Mouse (Mus musculus) heart, embryonic 16.5 days (tissue): Measurements from ENCODE around the gene Gm10647. TPM values are rescaled to one million over a fixed set of nuclear protein-coding genes. Genes with fewer than 3 reads are reported as not detected.
A peak's percentile ranks its signal among the peaks of the same experiment; 100 is the strongest.
"Not testable (repeated sequence)": the region's sequence is repeated elsewhere in the genome, so short reads cannot be mapped to it uniquely, and the experiment has no call there.

Experiments
- ATAC-seq: fragments of 200-750 bp; cut with Nextera tagmentation; replicated peaks from 2 replicates; pipeline ENCODE4 v1.8.0; 2017; ENCODE audit warnings: moderate number of reproducible peaks; ENCODE audit not compliant: insufficient read depth, low FRiP score; ENCODE audit errors: extremely low read depth
- H3K27ac ChIP-seq: fragments of 300-500 bp; sonication (generic); 2 replicates; pipeline ENCODE4 v1.5.1; 2014; ENCODE audit warnings: mild to moderate bottlenecking, low read length, control low read depth, moderate library complexity
- H3K27me3 ChIP-seq: fragments of 300-500 bp; sonication (generic); 2 replicates; pipeline ENCODE4 v1.6.1; 2014; ENCODE audit warnings: low read length, mixed read lengths; ENCODE audit not compliant: control insufficient read depth, insufficient read depth
- H3K36me3 ChIP-seq: fragments of 300-500 bp; sonication (generic); 2 replicates; pipeline ENCODE4 v1.6.1; 2014; ENCODE audit not compliant: control insufficient read depth, insufficient read depth
- H3K4me1 ChIP-seq: fragments of 300-500 bp; sonication (generic); 2 replicates; pipeline ENCODE4 v1.6.1; 2014; ENCODE audit warnings: low read length, mixed read lengths; ENCODE audit not compliant: control insufficient read depth, insufficient read depth
- H3K4me2 ChIP-seq: fragments of 300-500 bp; sonication (generic); 2 replicates; pipeline ENCODE4 v1.6.1; 2014; ENCODE audit warnings: low read depth, mild to moderate bottlenecking, control low read depth, low read length
- H3K4me3 ChIP-seq: fragments of 300-500 bp; sonication (generic); 2 replicates; pipeline ENCODE4 v1.5.1; 2014; ENCODE audit warnings: mild to moderate bottlenecking, control low read depth, low read length
- H3K9ac ChIP-seq: fragments of 300-500 bp; sonication (generic); 2 replicates; pipeline ENCODE4 v1.6.1; 2014; ENCODE audit warnings: low read length, control low read depth
- H3K9me3 ChIP-seq: fragments of 300-500 bp; sonication (generic); replicated peaks from 2 replicates; pipeline ENCODE4 v1.6.1; 2016; ENCODE audit warnings: low read length; ENCODE audit not compliant: control insufficient read depth
- WGBS: fragments of 180-500 bp; shearing (Covaris S2); extraction: QIAGEN DNeasy Blood & Tissue Kit; methylation state at CpG from one replicate; pipeline ENCODE4 v1.1.7; 2014; 5-methylcytosine and 5-hydroxymethylcytosine counted together
- polyA plus RNA-seq: library from polyadenylated mRNA; unstranded; fragments of >200 nt; fragmentation: Nextera tagmentation; extraction: Ambion mirVana; gene quantifications from 2 replicates; pipeline ENCODE4 v1.2.1, GENCODE M21; 2015

Gm10647 gene
- polyA plus RNA-seq, 1 experiment from 2014 or later, result 0.89 TPM

GRCm38 (mm10) chr9:66794629-66795463 lies 2.0 kb upstream of the Gm10647 start:
- H3K4me1 ChIP-seq, result peaks cover 4% of the 10 kb centered on the region
- no peaks in the 10 kb centered on the region for H3K27me3 ChIP-seq
- H3K9ac ChIP-seq, result peak overlapping the region; percentile 86
- H3K27ac ChIP-seq, result peak overlapping the region; percentile 96
- 2% methylated on average over 43 of the region's 43 CpGs for WGBS
- ATAC-seq, result peak; percentile 10
- H3K4me3 ChIP-seq, result peak overlapping the region; percentile 84
- peak overlapping the region; percentile 92 for H3K4me2 ChIP-seq
- peaks cover 3% of the 10 kb centered on the region; the same call in 1 of the 2 replicates for H3K36me3 ChIP-seq
- no peaks in the 10 kb centered on the region for H3K9me3 ChIP-seq

- peak; percentile 97 for ATAC-seq
- H3K36me3 ChIP-seq, result no peaks in the 10 kb centered on the region
- WGBS, result under 1% methylated on average over 42 of the region's 42 CpGs
- H3K4me3 ChIP-seq, result peak within 1 kb of the TSS; percentile 84
- H3K9ac ChIP-seq, result peak within 1 kb of the TSS; percentile 86
- peaks cover 4% of the 10 kb centered on the region for H3K4me1 ChIP-seq
- H3K9me3 ChIP-seq, result no peaks in the 10 kb centered on the region
- peak within 1 kb of the TSS; percentile 92 for H3K4me2 ChIP-seq
- H3K27me3 ChIP-seq, result no peaks in the 10 kb centered on the region
- peak within 1 kb of the TSS; percentile 96 for H3K27ac ChIP-seq
Measured at GRCm38 (mm10) chr9:66795464-66796324, 1.1 kb upstream of the Gm10647 start, which contains the start of gene Aph1b. Aph1b (minus strand) TSS chr9:66795490.

- Histone ChIP-seq H3K27me3 (peaks cover 8% of the 10 kb centered on the region; the same call in 1 of the 2 replicates), H3K4me3 (no peak overlapping the region)
Measured at GRCm38 (mm10) chr9:66801947-66802346, 5.1 kb downstream of the Gm10647 start.

GRCm38 (mm10) chr9:66805951-66806350 lies 9.1 kb downstream of the Gm10647 start:
- H3K9ac ChIP-seq, result peak overlapping the region; percentile 57

More at GRCm38 (mm10) chr9:66801947-66802346, 5.1 kb downstream of the Gm10647 start:
- WGBS, result 30% methylated on average over 12 of the region's 12 CpGs
- no peaks in the 10 kb centered on the region for H3K36me3 ChIP-seq
- H3K27ac ChIP-seq, result no peak overlapping the region
- no peaks in the 10 kb centered on the region for H3K9me3 ChIP-seq
- H3K9ac ChIP-seq, result no peak overlapping the region
- H3K4me2 ChIP-seq, result peak overlapping the region; percentile 27
- 0 out of 2 replicates have a peak, but pooled peaks cover 5% of the 10 kb centered on the region for H3K4me1 ChIP-seq
- 0 out of 2 replicates have a peak, but pooled peaks have one; percentile 23 for ATAC-seq

GRCm38 (mm10) chr9:66813392-66813791 lies 16.6 kb downstream of the Gm10647 start:
- Histone ChIP-seq H3K4me3 (no peak overlapping the region), H3K27ac (no peak overlapping the region), H3K4me1 (no peaks in the 10 kb centered on the region), H3K36me3 (no peaks in the 10 kb centered on the region), H3K4me2 (no peak overlapping the region), H3K9ac (no peak overlapping the region), H3K9me3 (no peaks in the 10 kb centered on the region), H3K27me3 (no peaks in the 10 kb centered on the region)
- 44% methylated on average over 2 of the region's 2 CpGs for WGBS
- no peak for ATAC-seq

More at GRCm38 (mm10) chr9:66805951-66806350, 9.1 kb downstream of the Gm10647 start:
- Histone ChIP-seq H3K4me2 (peak overlapping the region; percentile 65), H3K4me3 (peak overlapping the region; percentile 44), H3K27me3 (peaks cover 11% of the 10 kb centered on the region; the same call in 1 of the 2 replicates)
- not testable (repeated sequence) for H3K36me3 ChIP-seq, H3K9me3 ChIP-seq, H3K27ac ChIP-seq, ATAC-seq, H3K4me1 ChIP-seq
- WGBS, result 7% methylated on average over 27 of the region's 37 CpGs

GRCm38 (mm10) chr9:66820996-66821395 lies 24.2 kb downstream of the Gm10647 start:
- no peaks in the 10 kb centered on the region for H3K9me3 ChIP-seq
- no peak overlapping the region for H3K4me3 ChIP-seq
- no peak for ATAC-seq
- H3K36me3 ChIP-seq, result no peaks in the 10 kb centered on the region
- H3K27ac ChIP-seq, result no peak overlapping the region
- H3K27me3 ChIP-seq, result no peaks in the 10 kb centered on the region
- H3K9ac ChIP-seq, result no peak overlapping the region
- no peak overlapping the region for H3K4me2 ChIP-seq
- no peaks in the 10 kb centered on the region for H3K4me1 ChIP-seq
- 64% methylated on average over 5 of the region's 5 CpGs for WGBS

- H3K9ac ChIP-seq, ATAC-seq: not testable (repeated sequence)
- no CpG with 5 or more reads among the region's 5 CpGs for whole genome bisulfite sequencing
Measured at GRCm38 (mm10) chr9:66822255-66822654, 25.4 kb downstream of the Gm10647 start.

GRCm38 (mm10) chr9:66825990-66826389 lies 29.2 kb downstream of the Gm10647 start:
- Histone ChIP-seq H3K9me3 (no peaks in the 10 kb centered on the region), H3K4me1 (no peaks in the 10 kb centered on the region), H3K4me2 (no peak overlapping the region), H3K27ac (no peak overlapping the region), H3K4me3 (no peak overlapping the region), H3K9ac (no peak overlapping the region), H3K27me3 (no peaks in the 10 kb centered on the region), H3K36me3 (no peaks in the 10 kb centered on the region)
- WGBS, result 27% methylated on average over 1 of the region's 1 CpGs
- no peak for ATAC-seq

More at GRCm38 (mm10) chr9:66822255-66822654, 25.4 kb downstream of the Gm10647 start:
- H3K36me3 ChIP-seq, H3K27me3 ChIP-seq, H3K4me1 ChIP-seq, H3K4me2 ChIP-seq, H3K4me3 ChIP-seq, H3K27ac ChIP-seq, H3K9me3 ChIP-seq: not testable (repeated sequence)
